Mouse (Mus musculus) limb, embryonic 10.5 days (tissue): ENCODE data around the gene Abcg1. TPM values are rescaled to one million over a fixed set of nuclear protein-coding genes. Genes with fewer than 3 reads are reported as not detected.

ENCODE experiments used
- DNase-seq: peaks from one replicate; pipeline ENCODE4 v3.0.0-alpha.2; 2017; ENCODE audit warnings: low spot score
- H3K27ac ChIP-seq: fragments of 300-500 bp; sonication (generic); 2 replicates; pipeline ENCODE4 v1.5.1; 2016; ENCODE audit warnings: mild to moderate bottlenecking
- H3K27me3 ChIP-seq: fragments of 300-500 bp; sonication (generic); 2 replicates; pipeline ENCODE4 v1.6.1; 2016; ENCODE audit warnings: low read depth, mild to moderate bottlenecking; ENCODE audit not compliant: poor library complexity, severe bottlenecking
- H3K36me3 ChIP-seq: fragments of 300-500 bp; sonication (generic); 2 replicates; pipeline ENCODE4 v1.6.1; 2016; ENCODE audit warnings: mild to moderate bottlenecking, moderate library complexity
- H3K4me1 ChIP-seq: fragments of 300-500 bp; sonication (generic); 2 replicates; pipeline ENCODE4 v1.6.1; 2016
- H3K4me3 ChIP-seq: fragments of 300-500 bp; sonication (generic); 2 replicates; pipeline ENCODE4 v1.5.1; 2016; ENCODE audit warnings: mild to moderate bottlenecking, moderate library complexity
- H3K9me3 ChIP-seq: fragments of 300-500 bp; sonication (generic); replicated peaks from 2 replicates; pipeline ENCODE4 v1.6.1; 2016; ENCODE audit warnings: mild to moderate bottlenecking
- WGBS: fragments of 180-500 bp; shearing (Covaris S2); methylation state at CpG from one replicate; pipeline ENCODE4 v1.1.7; 2016; 5-methylcytosine and 5-hydroxymethylcytosine counted together
- polyA plus RNA-seq: library from polyadenylated mRNA; unstranded; fragments of >200 nt; fragmentation: Nextera tagmentation; extraction: Ambion mirVana; gene quantifications from 2 replicates; pipeline ENCODE4 v1.2.1, GENCODE M21; 2016

The Abcg1 gene
- polyA plus RNA-seq, 1 experiment from 2014 or later: 5.0 TPM

GRCm38 (mm10) chr17:31058745-31059085 is 1.2 kb downstream of the Abcg1 start:
- H3K36me3 ChIP-seq: no peaks in the 10 kb centered on the region
- peaks cover 67% of the 10 kb centered on the region for H3K27me3 ChIP-seq
- DNase-seq: peak; percentile 42
- peak overlapping the region; percentile 57 for H3K4me3 ChIP-seq
- WGBS: 3% methylated on average over 13 of the region's 13 CpGs
- H3K4me1 ChIP-seq: peaks cover 39% of the 10 kb centered on the region
- H3K9me3 ChIP-seq: no peaks in the 10 kb centered on the region
- H3K27ac ChIP-seq: no peak overlapping the region

- peaks cover 65% of the 10 kb centered on the region for H3K27me3 ChIP-seq
- WGBS: 62% methylated on average over 4 of the region's 4 CpGs
- no peaks in the 10 kb centered on the region for H3K36me3 ChIP-seq
- H3K9me3 ChIP-seq: no peaks in the 10 kb centered on the region
- no peak for DNase-seq
- no peak overlapping the region for H3K4me3 ChIP-seq
- H3K27ac ChIP-seq: no peak overlapping the region
- H3K4me1 ChIP-seq: peaks cover 39% of the 10 kb centered on the region
Measured at GRCm38 (mm10) chr17:31060196-31060587, 2.7 kb downstream of the Abcg1 start.

- no peak for DNase-seq
- peaks cover 59% of the 10 kb centered on the region for H3K27me3 ChIP-seq
- H3K36me3 ChIP-seq: no peaks in the 10 kb centered on the region
- WGBS: 68% methylated on average over 13 of the region's 13 CpGs
- H3K4me1 ChIP-seq: peaks cover 43% of the 10 kb centered on the region
- no peak overlapping the region for H3K4me3 ChIP-seq
- H3K27ac ChIP-seq: peak overlapping the region; percentile 64; the same call in 1 of the 2 replicates
- H3K9me3 ChIP-seq: no peaks in the 10 kb centered on the region
Measured at GRCm38 (mm10) chr17:31060588-31061345, 3.3 kb downstream of the Abcg1 start.

GRCm38 (mm10) chr17:31061346-31062095 is 4.0 kb downstream of the Abcg1 start:
- H3K27ac ChIP-seq: peak overlapping the region; percentile 64; the same call in 1 of the 2 replicates
- H3K9me3 ChIP-seq: no peaks in the 10 kb centered on the region
- no peak for DNase-seq
- H3K4me1 ChIP-seq: peaks cover 49% of the 10 kb centered on the region
- H3K27me3 ChIP-seq: peaks cover 55% of the 10 kb centered on the region
- no peak overlapping the region for H3K4me3 ChIP-seq
- H3K36me3 ChIP-seq: no peaks in the 10 kb centered on the region
- WGBS: 77% methylated on average over 3 of the region's 3 CpGs

GRCm38 (mm10) chr17:31066058-31066457 is 8.6 kb downstream of the Abcg1 start:
- no peak for DNase-seq
- H3K9me3 ChIP-seq: no peaks in the 10 kb centered on the region
- WGBS: 52% methylated on average over 6 of the region's 6 CpGs
- no peaks in the 10 kb centered on the region for H3K36me3 ChIP-seq
- H3K27ac ChIP-seq: peak overlapping the region; percentile 38; the same call in 1 of the 2 replicates
- H3K27me3 ChIP-seq: peaks cover 10% of the 10 kb centered on the region
- H3K4me1 ChIP-seq: peaks cover 57% of the 10 kb centered on the region
- no peak overlapping the region for H3K4me3 ChIP-seq

- Histone ChIP-seq H3K27ac (peak overlapping the region; percentile 38; the same call in 1 of the 2 replicates), H3K27me3 (no peaks in the 10 kb centered on the region)
Measured at GRCm38 (mm10) chr17:31067051-31067450, 9.6 kb downstream of the Abcg1 start.

GRCm38 (mm10) chr17:31069121-31069520 is 11.6 kb downstream of the Abcg1 start:
- Histone ChIP-seq H3K27ac (no peak overlapping the region; the same call in 1 of the 2 replicates), H3K27me3 (no peaks in the 10 kb centered on the region), H3K36me3 (no peaks in the 10 kb centered on the region), H3K4me3 (no peak overlapping the region), H3K9me3 (no peaks in the 10 kb centered on the region), H3K4me1 (peaks cover 82% of the 10 kb centered on the region)
- WGBS: 79% methylated on average over 6 of the region's 6 CpGs
- no peak for DNase-seq

More at GRCm38 (mm10) chr17:31067051-31067450, 9.6 kb downstream of the Abcg1 start:
- 76% methylated on average over 11 of the region's 11 CpGs for WGBS
- Histone ChIP-seq H3K4me3 (no peak overlapping the region), H3K9me3 (no peaks in the 10 kb centered on the region), H3K36me3 (no peaks in the 10 kb centered on the region), H3K4me1 (peaks cover 61% of the 10 kb centered on the region)
- DNase-seq: no peak

GRCm38 (mm10) chr17:31069845-31070244 is 12.4 kb downstream of the Abcg1 start:
- 81% methylated on average over 4 of the region's 4 CpGs for WGBS
- H3K27ac ChIP-seq: no peak overlapping the region; the same call in 1 of the 2 replicates

GRCm38 (mm10) chr17:31070403-31071185 is 13.1 kb downstream of the Abcg1 start:
- Histone ChIP-seq H3K36me3 (no peaks in the 10 kb centered on the region), H3K27ac (peak overlapping the region; percentile 51; the same call in 1 of the 2 replicates), H3K4me3 (no peak overlapping the region), H3K9me3 (no peaks in the 10 kb centered on the region), H3K27me3 (no peaks in the 10 kb centered on the region), H3K4me1 (peaks cover 95% of the 10 kb centered on the region)
- WGBS: 63% methylated on average over 6 of the region's 6 CpGs
- DNase-seq: no peak

More at GRCm38 (mm10) chr17:31069845-31070244, 12.4 kb downstream of the Abcg1 start:
- Histone ChIP-seq H3K9me3 (no peaks in the 10 kb centered on the region), H3K36me3 (no peaks in the 10 kb centered on the region), H3K4me3 (no peak overlapping the region), H3K27me3 (no peaks in the 10 kb centered on the region), H3K4me1 (peaks cover 89% of the 10 kb centered on the region)
- no peak for DNase-seq

GRCm38 (mm10) chr17:31071421-31072301 is 14.2 kb downstream of the Abcg1 start:
- Histone ChIP-seq H3K4me1 (peaks cover 89% of the 10 kb centered on the region), H3K36me3 (no peaks in the 10 kb centered on the region), H3K9me3 (no peaks in the 10 kb centered on the region), H3K4me3 (no peak overlapping the region), H3K27me3 (no peaks in the 10 kb centered on the region), H3K27ac (peak overlapping the region; percentile 68; the same call in 1 of the 2 replicates)
- no peak for DNase-seq
- WGBS: 71% methylated on average over 18 of the region's 18 CpGs

GRCm38 (mm10) chr17:31072872-31073271 is 15.4 kb downstream of the Abcg1 start:
- Histone ChIP-seq H3K4me1 (peaks cover 84% of the 10 kb centered on the region), H3K27me3 (no peaks in the 10 kb centered on the region), H3K27ac (peak overlapping the region; percentile 68), H3K4me3 (peak overlapping the region; percentile 36), H3K9me3 (no peaks in the 10 kb centered on the region), H3K36me3 (no peaks in the 10 kb centered on the region)
- 72% methylated on average over 4 of the region's 4 CpGs for WGBS
- DNase-seq: no peak
